8 mouse cellular contexts compared by ENCODE assay signal in the genomic region with DNA sequence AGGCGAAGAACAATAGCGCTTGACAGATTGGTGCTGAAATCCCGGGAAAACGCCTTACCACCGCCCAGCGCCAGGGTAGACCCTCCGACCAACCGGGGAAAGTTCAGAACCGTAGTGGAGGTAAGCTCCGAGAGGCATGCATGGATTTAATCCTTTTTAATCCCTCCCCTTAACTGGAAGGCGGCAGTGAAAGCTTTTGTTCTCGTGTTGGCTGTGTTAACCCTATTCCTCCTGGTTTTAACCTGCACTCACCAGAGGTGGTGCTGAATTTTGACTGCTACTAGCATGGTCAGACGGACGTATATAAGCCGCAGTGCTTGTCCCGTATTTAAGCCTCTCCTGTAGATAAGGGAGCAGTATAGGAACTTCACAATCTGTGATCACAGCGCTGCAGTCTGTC.
DNase-seq lines count a peak whose midpoint lies in the region; ATAC-seq and TF ChIP-seq lines count a peak whose summit lies in the region.

No protein-coding gene starts in this region.

- no peak overlapping the region for H3K4me3 ChIP-seq in hindbrain, embryonic 11.5 days (ENCODE audit: low read depth, low read length)
- no peak overlapping the region for H3K4me3 ChIP-seq in hindbrain, embryonic 10.5 days
- no peak overlapping the region for H3K4me3 ChIP-seq in hindbrain, postnatal 0 days (ENCODE audit: low read length)

- WGBS in hindbrain, embryonic 11.5 days: 63% methylated on average over 17 of the region's 17 CpGs
- WGBS in hindbrain, embryonic 10.5 days: 57% methylated on average over 17 of the region's 17 CpGs
- 62% methylated on average over 17 of the region's 17 CpGs for WGBS in hindbrain, postnatal 0 days

- H3K9me3 ChIP-seq in hindbrain, embryonic 11.5 days (ENCODE audit: control insufficient read depth, low read length): peaks cover 6% of the 10 kb centered on the region
- H3K9me3 ChIP-seq in hindbrain, embryonic 10.5 days: peaks cover 74% of the 10 kb centered on the region
- H3K9me3 ChIP-seq in hindbrain, postnatal 0 days (ENCODE audit: low read length): peaks cover 12% of the 10 kb centered on the region; the same call in 1 of the 2 replicates

- no peak overlapping the region for H3K4me2 ChIP-seq in hindbrain, embryonic 11.5 days (replicated peaks; ENCODE audit: low read depth, low read length)
- H3K4me2 ChIP-seq in hindbrain, postnatal 0 days (ENCODE audit: low read depth, low read length): no peak overlapping the region

- no peaks in the 10 kb centered on the region for H3K4me1 ChIP-seq in hindbrain, embryonic 11.5 days (replicated peaks; ENCODE audit: control insufficient read depth, insufficient read depth, low read length)
- no peaks in the 10 kb centered on the region for H3K4me1 ChIP-seq in hindbrain, embryonic 10.5 days (replicated peaks)
- H3K4me1 ChIP-seq in hindbrain, postnatal 0 days (ENCODE audit: insufficient read depth, low read length): no peaks in the 10 kb centered on the region

- ATAC-seq in hindbrain, embryonic 11.5 days (ENCODE audit: low FRiP score): no peak
- ATAC-seq in hindbrain, postnatal 0 days: no peak

- no peak overlapping the region for H3K27ac ChIP-seq in hindbrain, embryonic 11.5 days (ENCODE audit: low read depth, low read length)
- no peak overlapping the region for H3K27ac ChIP-seq in hindbrain, embryonic 10.5 days
- no peak overlapping the region for H3K27ac ChIP-seq in hindbrain, postnatal 0 days

- no peak for TF ChIP-seq POLR2A in brain, embryonic 14.5 days (IDR thresholded peaks at IDR 0.05; ENCODE audit: borderline replicate concordance, extremely low read depth, insufficient read depth, insufficient read length, poor library complexity, severe bottlenecking)

- DNase-seq in hindbrain, embryonic 11.5 days (ENCODE audit: low spot score): peak; percentile 3
- DNase-seq in hindbrain, embryonic 10.5 days (ENCODE audit: low spot score): no peak
- peak; percentile 5 for DNase-seq in brain, embryonic 14.5 days (ENCODE audit: low read depth)
- peak; percentile 1 for DNase-seq in hindbrain, postnatal 0 days (ENCODE audit: low spot score)
- DNase-seq in neural tube, embryonic 10.5 days (ENCODE audit: extremely low spot score, low spot score): peak; percentile 12
- no peak for DNase-seq in spleen, adult 12 weeks (ENCODE audit: low spot score)
- no peak for DNase-seq in ovary, postnatal 14 days (ENCODE audit: low spot score)
- no peak for DNase-seq in left cerebral cortex, adult 9 months (ENCODE audit: low spot score in 2 of 2)

- H3K27me3 ChIP-seq in hindbrain, embryonic 11.5 days (ENCODE audit: control insufficient read depth, insufficient read depth, low read length): no peaks in the 10 kb centered on the region
- H3K27me3 ChIP-seq in hindbrain, embryonic 10.5 days (ENCODE audit: insufficient read depth, poor library complexity, severe bottlenecking): no peaks in the 10 kb centered on the region
- H3K27me3 ChIP-seq in hindbrain, postnatal 0 days (ENCODE audit: insufficient read depth, low read length): no peaks in the 10 kb centered on the region

- no peak for TF ChIP-seq CTCF in brain, embryonic 14.5 days (IDR thresholded peaks at IDR 0.05; ENCODE audit: borderline replicate concordance, extremely low read depth, insufficient read depth, insufficient read length)
- TF ChIP-seq CTCF in hindbrain, postnatal 0 days (IDR thresholded peaks at IDR 0.05; ENCODE audit: low read depth): no peak

- H3K9ac ChIP-seq in hindbrain, embryonic 11.5 days (ENCODE audit: low read depth, low read length): no peak overlapping the region
- no peak overlapping the region for H3K9ac ChIP-seq in hindbrain, postnatal 0 days (replicated peaks; ENCODE audit: low read length)

- no peaks in the 10 kb centered on the region for H3K36me3 ChIP-seq in hindbrain, embryonic 11.5 days (ENCODE audit: control insufficient read depth, insufficient read depth, low read length)
- no peaks in the 10 kb centered on the region for H3K36me3 ChIP-seq in hindbrain, embryonic 10.5 days
- no peaks in the 10 kb centered on the region for H3K36me3 ChIP-seq in hindbrain, postnatal 0 days (ENCODE audit: insufficient read depth, low read length)

Comparison
In these comparisons a context has a peak if more than half of its experiments do, and no peak if none do; other contexts are left out.
1. DNase-seq: peak in hindbrain, embryonic 11.5 days (single experiment), brain, embryonic 14.5 days (single experiment), hindbrain, postnatal 0 days (single experiment) and neural tube, embryonic 10.5 days (single experiment); none in hindbrain, embryonic 10.5 days (single experiment), spleen, adult 12 weeks (single experiment), ovary, postnatal 14 days (single experiment) and left cerebral cortex, adult 9 months (0 of 2).